Mouse (Mus musculus) limb, embryonic 10.5 days (tissue): ENCODE measurements around the gene Plagl2. TPM values are rescaled to one million over a fixed set of nuclear protein-coding genes. Genes with fewer than 3 reads are reported as not detected.

Source experiments
- DNase-seq: peaks from one replicate; pipeline ENCODE4 v3.0.0-alpha.2; 2017; ENCODE audit warnings: low spot score
- H3K27ac ChIP-seq: fragments of 300-500 bp; sonication (generic); 2 replicates; pipeline ENCODE4 v1.5.1; 2016; ENCODE audit warnings: mild to moderate bottlenecking
- H3K27me3 ChIP-seq: fragments of 300-500 bp; sonication (generic); 2 replicates; pipeline ENCODE4 v1.6.1; 2016; ENCODE audit warnings: low read depth, mild to moderate bottlenecking; ENCODE audit not compliant: poor library complexity, severe bottlenecking
- H3K36me3 ChIP-seq: fragments of 300-500 bp; sonication (generic); 2 replicates; pipeline ENCODE4 v1.6.1; 2016; ENCODE audit warnings: mild to moderate bottlenecking, moderate library complexity
- H3K4me1 ChIP-seq: fragments of 300-500 bp; sonication (generic); 2 replicates; pipeline ENCODE4 v1.6.1; 2016
- H3K4me3 ChIP-seq: fragments of 300-500 bp; sonication (generic); 2 replicates; pipeline ENCODE4 v1.5.1; 2016; ENCODE audit warnings: mild to moderate bottlenecking, moderate library complexity
- H3K9me3 ChIP-seq: fragments of 300-500 bp; sonication (generic); replicated peaks from 2 replicates; pipeline ENCODE4 v1.6.1; 2016; ENCODE audit warnings: mild to moderate bottlenecking
- WGBS: fragments of 180-500 bp; shearing (Covaris S2); methylation state at CpG from one replicate; pipeline ENCODE4 v1.1.7; 2016; 5-methylcytosine and 5-hydroxymethylcytosine counted together
- polyA plus RNA-seq: library from polyadenylated mRNA; unstranded; fragments of >200 nt; fragmentation: Nextera tagmentation; extraction: Ambion mirVana; gene quantifications from 2 replicates; pipeline ENCODE4 v1.2.1, GENCODE M21; 2016

The Plagl2 gene
- polyA plus RNA-seq, 1 experiment from 2014 or later = 24.6 TPM

GRCm38 (mm10) chr2:153208149-153208548, 33.1 kb downstream of the Plagl2 start:
- no peak for DNase-seq

GRCm38 (mm10) chr2:153202766-153203165, 38.5 kb downstream of the Plagl2 start:
- WGBS = 89% methylated on average over 1 of the region's 1 CpGs
- H3K27ac ChIP-seq = no peak overlapping the region
- no peak for DNase-seq
- no peaks in the 10 kb centered on the region for H3K27me3 ChIP-seq
- peaks cover 93% of the 10 kb centered on the region for H3K36me3 ChIP-seq
- H3K4me1 ChIP-seq = no peaks in the 10 kb centered on the region
- no peak overlapping the region for H3K4me3 ChIP-seq
- no peaks in the 10 kb centered on the region for H3K9me3 ChIP-seq

More at GRCm38 (mm10) chr2:153208149-153208548, 33.1 kb downstream of the Plagl2 start:
- Histone ChIP-seq H3K36me3 (peaks cover 75% of the 10 kb centered on the region), H3K27me3 (no peaks in the 10 kb centered on the region), H3K4me1 (no peaks in the 10 kb centered on the region), H3K4me3 (no peak overlapping the region), H3K9me3 (no peaks in the 10 kb centered on the region), H3K27ac (no peak overlapping the region)
- WGBS = 92% methylated on average over 2 of the region's 2 CpGs

- 93% methylated on average over 2 of the region's 2 CpGs for WGBS
- DNase-seq = no peak
- no peaks in the 10 kb centered on the region for H3K4me1 ChIP-seq
- H3K36me3 ChIP-seq = peaks cover 85% of the 10 kb centered on the region
- H3K9me3 ChIP-seq = no peaks in the 10 kb centered on the region
- no peak overlapping the region for H3K4me3 ChIP-seq
- no peak overlapping the region for H3K27ac ChIP-seq
- no peaks in the 10 kb centered on the region for H3K27me3 ChIP-seq
These were observed 42.1 kb downstream of the Plagl2 start for GRCm38 (mm10) chr2:153199114-153199513.

GRCm38 (mm10) chr2:153198485-153198884, 42.7 kb downstream of the Plagl2 start:
- H3K4me3 ChIP-seq = no peak overlapping the region
- WGBS = 79% methylated on average over 5 of the region's 5 CpGs
- H3K4me1 ChIP-seq = no peaks in the 10 kb centered on the region
- no peak for DNase-seq
- peaks cover 84% of the 10 kb centered on the region for H3K36me3 ChIP-seq
- H3K27ac ChIP-seq = no peak overlapping the region
- no peaks in the 10 kb centered on the region for H3K9me3 ChIP-seq
- H3K27me3 ChIP-seq = no peaks in the 10 kb centered on the region

- peaks cover 90% of the 10 kb centered on the region for H3K36me3 ChIP-seq
- no peak overlapping the region for H3K27ac ChIP-seq
- no peak overlapping the region for H3K4me3 ChIP-seq
- whole genome bisulfite sequencing = 93% methylated on average over 3 of the region's 3 CpGs
- H3K4me1 ChIP-seq = no peaks in the 10 kb centered on the region
- no peaks in the 10 kb centered on the region for H3K27me3 ChIP-seq
- DNase-seq = no peak
- no peaks in the 10 kb centered on the region for H3K9me3 ChIP-seq
These were observed 47.0 kb downstream of the Plagl2 start for GRCm38 (mm10) chr2:153194255-153194654.

GRCm38 (mm10) chr2:153191242-153191641, 50.0 kb downstream of the Plagl2 start:
- DNase-seq = no peak
- Histone ChIP-seq H3K4me1 (no peaks in the 10 kb centered on the region), H3K27ac (no peak overlapping the region), H3K4me3 (no peak overlapping the region), H3K36me3 (peaks cover 97% of the 10 kb centered on the region), H3K9me3 (no peaks in the 10 kb centered on the region), H3K27me3 (no peaks in the 10 kb centered on the region)
- 89% methylated on average over 2 of the region's 2 CpGs for WGBS

GRCm38 (mm10) chr2:153187848-153188247, 53.4 kb downstream of the Plagl2 start:
- 92% methylated on average over 2 of the region's 2 CpGs for WGBS
- Histone ChIP-seq H3K9me3 (no peaks in the 10 kb centered on the region), H3K4me1 (no peaks in the 10 kb centered on the region), H3K27ac (no peak overlapping the region), H3K36me3 (peaks cover 100% of the 10 kb centered on the region), H3K4me3 (no peak overlapping the region), H3K27me3 (no peaks in the 10 kb centered on the region)
- no peak for DNase-seq

GRCm38 (mm10) chr2:153186176-153186591, 55.0 kb downstream of the Plagl2 start:
- Histone ChIP-seq H3K27me3 (no peaks in the 10 kb centered on the region), H3K4me1 (no peaks in the 10 kb centered on the region), H3K9me3 (no peaks in the 10 kb centered on the region), H3K27ac (no peak overlapping the region), H3K4me3 (no peak overlapping the region), H3K36me3 (peaks cover 99% of the 10 kb centered on the region)
- DNase-seq = no peak
- 86% methylated on average over 2 of the region's 2 CpGs for WGBS

- Histone ChIP-seq H3K36me3 (peaks cover 68% of the 10 kb centered on the region), H3K27me3 (no peaks in the 10 kb centered on the region), H3K9me3 (no peaks in the 10 kb centered on the region), H3K27ac (no peak overlapping the region), H3K4me1 (no peaks in the 10 kb centered on the region), H3K4me3 (no peak overlapping the region)
- WGBS = 91% methylated on average over 3 of the region's 3 CpGs
- DNase-seq = no peak
These were observed 61.3 kb downstream of the Plagl2 start for GRCm38 (mm10) chr2:153179961-153180360.

GRCm38 (mm10) chr2:153179126-153179860, 61.9 kb downstream of the Plagl2 start:
- Histone ChIP-seq H3K36me3 (peaks cover 66% of the 10 kb centered on the region), H3K4me1 (no peaks in the 10 kb centered on the region), H3K9me3 (no peaks in the 10 kb centered on the region), H3K27me3 (no peaks in the 10 kb centered on the region), H3K4me3 (no peak overlapping the region), H3K27ac (no peak overlapping the region)
- DNase-seq = no peak
- 89% methylated on average over 10 of the region's 10 CpGs for WGBS

Other genes starting within 250 kb of the Plagl2 start
- gene Pdrg1, start 226.0 kb downstream of the Plagl2 start, polyA plus RNA-seq = 82.6 and 92.5 TPM in 2 replicates
- gene Xkr7, start 209.6 kb downstream of the Plagl2 start, polyA plus RNA-seq = not detected in 2 replicates
- 1.5 and 1.7 TPM in 2 replicates for gene Ccm2l, start 175.5 kb downstream of the Plagl2 start, polyA plus RNA-seq
- 0.88 and 1.1 TPM in 2 replicates for gene Hck, start 133.0 kb downstream of the Plagl2 start, polyA plus RNA-seq
- 66.5 and 84.3 TPM in 2 replicates for gene Tm9sf4, start 80.1 kb downstream of the Plagl2 start, polyA plus RNA-seq
- 5.8 and 9.9 TPM in 2 replicates for gene Tspyl3, start 16.0 kb downstream of the Plagl2 start, polyA plus RNA-seq
- gene Pofut1, start 107 bp upstream of the Plagl2 start, polyA plus RNA-seq = 5.9 and 6.1 TPM in 2 replicates
- 4.8 and 5.4 TPM in 2 replicates for gene Kif3b, start 50.0 kb upstream of the Plagl2 start, polyA plus RNA-seq
- gene Asxl1, start 104.4 kb upstream of the Plagl2 start, polyA plus RNA-seq = 17.0 and 17.2 TPM in 2 replicates